Mouse (Mus musculus): ENCODE data around the gene Ifitm3. TPM values are rescaled to one million over a fixed set of nuclear protein-coding genes. Genes with fewer than 3 reads are reported as not detected.

Gene Ifitm3
- polyA plus RNA-seq, 1 experiment from 2014 or later = 35.9 TPM

DNA sequence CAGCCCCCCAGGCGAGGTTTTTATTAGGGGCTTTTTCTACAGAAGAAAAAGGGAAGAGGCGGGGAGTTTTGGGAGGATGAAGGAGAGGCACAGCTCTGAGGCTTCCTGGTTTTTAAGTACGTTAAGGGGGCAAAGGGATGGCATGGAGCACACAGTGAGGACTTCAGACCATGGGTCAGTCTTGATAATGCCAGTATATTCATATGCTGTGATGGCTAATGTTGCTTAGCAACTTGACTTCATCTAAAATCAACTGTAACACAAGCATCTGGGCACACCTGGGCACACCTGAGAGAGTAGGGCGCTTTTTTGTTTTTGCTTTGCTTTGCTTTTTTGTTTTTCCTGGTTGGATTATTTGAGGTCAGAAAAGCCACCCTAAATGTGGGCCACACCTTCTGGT lies 43.6 kb downstream of the Ifitm3 start, which contains the start of gene Ifitm1:
Gene Ifitm1, plus strand, starts transcription at position 301 of the 400 bp plus-strand sequence.
- no peak within 1 kb of the TSS for H3K4me3 ChIP-seq
- H3K27me3 ChIP-seq = peaks cover 8% of the 10 kb centered on the region; the same call in 1 of the 2 replicates
- no peak within 1 kb of the TSS for H3K27ac ChIP-seq (replicated peaks)
- H3K36me3 ChIP-seq = no peaks in the 10 kb centered on the region
- peaks cover 5% of the 10 kb centered on the region; the same call in 1 of the 2 replicates for H3K4me1 ChIP-seq (replicated peaks)
- no peak within 1 kb of the TSS for H3K4me2 ChIP-seq
- ATAC-seq (ENCODE audit: low read depth) = no peak
- 78% methylated on average over 4 of the region's 4 CpGs for WGBS
- H3K9ac ChIP-seq = no peak within 1 kb of the TSS
- H3K9me3 ChIP-seq = no peaks in the 10 kb centered on the region

DNA sequence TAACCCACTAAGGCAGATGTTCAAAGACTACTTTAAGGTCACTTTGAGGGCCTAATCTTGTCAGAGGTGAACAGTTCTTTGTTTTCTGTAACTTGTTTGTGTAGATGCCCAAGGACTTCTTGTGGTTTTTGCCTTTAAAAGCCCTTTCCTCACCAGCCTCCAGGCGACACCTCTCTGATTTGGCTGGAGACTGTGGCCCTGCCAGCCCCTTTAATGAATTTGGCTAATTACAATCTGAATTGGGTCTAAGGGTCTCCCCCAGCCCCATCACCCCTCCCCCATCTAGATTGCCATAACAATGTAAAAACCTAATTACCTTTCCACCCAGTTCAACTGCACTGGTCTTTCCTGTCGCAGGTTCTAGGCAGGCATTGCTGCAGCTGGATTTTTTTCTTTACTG lies 47.8 kb downstream of the Ifitm3 start:
- no peak overlapping the region for H3K4me3 ChIP-seq
- no peak for ATAC-seq (ENCODE audit: low read depth)
- no peak overlapping the region for H3K4me2 ChIP-seq
- no peak overlapping the region for H3K9ac ChIP-seq
- no peaks in the 10 kb centered on the region for H3K36me3 ChIP-seq
- 41% methylated on average over 2 of the region's 2 CpGs for WGBS
- no peaks in the 10 kb centered on the region for H3K9me3 ChIP-seq
- H3K27ac ChIP-seq (replicated peaks) = no peak overlapping the region
- H3K4me1 ChIP-seq (replicated peaks) = peaks cover 15% of the 10 kb centered on the region
- peaks cover 1% of the 10 kb centered on the region; the same call in 1 of the 2 replicates for H3K27me3 ChIP-seq

DNA sequence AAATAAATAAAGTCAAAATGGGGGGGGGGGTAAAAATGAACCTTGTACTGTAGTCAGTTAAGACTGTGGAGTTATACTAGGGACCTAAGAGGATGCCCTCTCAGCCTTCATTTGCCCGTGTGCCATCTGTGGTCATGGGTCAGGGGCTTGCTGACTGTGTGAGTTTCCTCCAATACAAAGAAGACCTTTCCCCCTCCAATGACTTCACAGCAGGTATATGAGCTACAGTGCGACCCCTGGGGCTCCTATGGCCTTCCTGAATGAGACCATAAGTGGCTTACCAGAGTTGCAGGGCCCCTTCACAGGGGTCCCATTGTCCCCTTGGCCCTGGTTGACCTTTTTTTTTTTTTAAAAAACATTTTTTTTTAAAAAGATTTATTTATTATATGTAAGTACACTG lies 49.2 kb downstream of the Ifitm3 start:
- Histone ChIP-seq H3K9ac (no peak overlapping the region), H3K4me3 (no peak overlapping the region), H3K9me3 (no peaks in the 10 kb centered on the region), H3K27me3 (no peaks in the 10 kb centered on the region), H3K4me2 (no peak overlapping the region), H3K27ac (replicated peaks) (no peak overlapping the region), H3K4me1 (replicated peaks) (peaks cover 13% of the 10 kb centered on the region), H3K36me3 (no peaks in the 10 kb centered on the region)
- no peak for ATAC-seq (ENCODE audit: low read depth)
- 44% methylated on average over 2 of the region's 2 CpGs for WGBS

DNA sequence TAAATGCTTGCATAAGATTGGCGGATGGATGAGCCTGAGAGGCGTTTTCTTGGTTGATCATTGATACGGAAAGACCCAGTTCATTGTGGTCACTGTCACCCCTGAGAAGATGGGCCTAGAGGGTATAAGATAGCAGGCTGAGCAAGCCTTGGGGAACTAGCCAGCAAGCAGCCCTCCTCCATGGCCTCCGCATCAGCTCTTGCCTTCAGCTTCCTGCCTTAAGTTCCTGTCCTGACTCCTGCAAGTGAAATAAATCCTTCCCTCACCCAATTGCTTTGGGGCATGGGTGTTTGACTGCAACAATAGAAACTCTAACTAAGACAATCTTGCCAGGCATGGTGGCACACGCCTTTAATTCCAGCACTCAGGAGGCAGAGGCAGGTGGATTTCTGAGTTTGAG lies 50.5 kb downstream of the Ifitm3 start:
- Histone ChIP-seq H3K9ac (no peak overlapping the region), H3K4me2 (no peak overlapping the region), H3K27me3 (no peaks in the 10 kb centered on the region), H3K4me3 (no peak overlapping the region), H3K36me3 (no peaks in the 10 kb centered on the region), H3K4me1 (replicated peaks) (peaks cover 13% of the 10 kb centered on the region), H3K27ac (replicated peaks) (no peak overlapping the region), H3K9me3 (no peaks in the 10 kb centered on the region)
- ATAC-seq (ENCODE audit: low read depth) = no peak
- WGBS = 50% methylated on average over 5 of the region's 5 CpGs

Other genes starting within 250 kb of the Ifitm3 start
- not detected in 2 replicates for gene Cyp2e1, start 247.0 kb downstream of the Ifitm3 start, polyA plus RNA-seq (2015; fragmentation: Nextera tagmentation; extraction: Ambion mirVana)
- gene Syce1, start 222.9 kb downstream of the Ifitm3 start, polyA plus RNA-seq (2015; fragmentation: Nextera tagmentation; extraction: Ambion mirVana) = 0.13 and 0.41 TPM in 2 replicates
- gene Zfp941, start 188.6 kb downstream of the Ifitm3 start, polyA plus RNA-seq (2015; fragmentation: Nextera tagmentation; extraction: Ambion mirVana) = 21.5 and 24.8 TPM in 2 replicates
- not detected in 2 replicates for gene Urah, start 175.8 kb downstream of the Ifitm3 start, polyA plus RNA-seq (2015; fragmentation: Nextera tagmentation; extraction: Ambion mirVana)
- not detected in 2 replicates for gene Scgb1c1, start 165.2 kb downstream of the Ifitm3 start, polyA plus RNA-seq (2015; fragmentation: Nextera tagmentation; extraction: Ambion mirVana)
- gene Odf3, start 163.0 kb downstream of the Ifitm3 start, polyA plus RNA-seq (2015; fragmentation: Nextera tagmentation; extraction: Ambion mirVana) = not detected in 2 replicates
- gene Gm45785, start 154.4 kb downstream of the Ifitm3 start, polyA plus RNA-seq (2015; fragmentation: Nextera tagmentation; extraction: Ambion mirVana) = 1.4 TPM in 1 of 2 replicates, not detected in the other
- 99.1 and 107 TPM in 2 replicates for gene Ric8a, start 153.8 kb downstream of the Ifitm3 start, polyA plus RNA-seq (2015; fragmentation: Nextera tagmentation; extraction: Ambion mirVana)
- gene Bet1l, start 153.2 kb downstream of the Ifitm3 start, polyA plus RNA-seq (2015; fragmentation: Nextera tagmentation; extraction: Ambion mirVana) = 42.4 and 48.1 TPM in 2 replicates
- gene Psmd13, start 128.8 kb downstream of the Ifitm3 start, polyA plus RNA-seq (2015; fragmentation: Nextera tagmentation; extraction: Ambion mirVana) = 258 and 283 TPM in 2 replicates
- 42.3 and 46.8 TPM in 2 replicates for gene Sirt3, start 128.5 kb downstream of the Ifitm3 start, polyA plus RNA-seq (2015; fragmentation: Nextera tagmentation; extraction: Ambion mirVana)
- 0.91 TPM in 1 of 2 replicates, not detected in the other for gene Cox8b, start 110.3 kb downstream of the Ifitm3 start, polyA plus RNA-seq (2015; fragmentation: Nextera tagmentation; extraction: Ambion mirVana)
- 0.10 and 0.18 TPM in 2 replicates for gene Nlrp6, start 89.9 kb downstream of the Ifitm3 start, polyA plus RNA-seq (2015; fragmentation: Nextera tagmentation; extraction: Ambion mirVana)
- 7.6 and 8.2 TPM in 2 replicates for gene Pgghg, start 69.4 kb downstream of the Ifitm3 start, polyA plus RNA-seq (2015; fragmentation: Nextera tagmentation; extraction: Ambion mirVana)
- gene Ifitm5, start 60.5 kb downstream of the Ifitm3 start, polyA plus RNA-seq (2015; fragmentation: Nextera tagmentation; extraction: Ambion mirVana) = 1.4 and 2.1 TPM in 2 replicates
- not detected in 2 replicates for gene Gm45717, start 54.8 kb downstream of the Ifitm3 start, polyA plus RNA-seq (2015; fragmentation: Nextera tagmentation; extraction: Ambion mirVana)
- 271 and 311 TPM in 2 replicates for gene Ifitm2, start 54.8 kb downstream of the Ifitm3 start, polyA plus RNA-seq (2015; fragmentation: Nextera tagmentation; extraction: Ambion mirVana)
- 20.3 and 26.7 TPM in 2 replicates for gene Ifitm1, start 43.5 kb downstream of the Ifitm3 start, polyA plus RNA-seq (2015; fragmentation: Nextera tagmentation; extraction: Ambion mirVana)
- gene Ifitm6, start 7.2 kb upstream of the Ifitm3 start, polyA plus RNA-seq (2015; fragmentation: Nextera tagmentation; extraction: Ambion mirVana) = 0.63 and 0.81 TPM in 2 replicates
- gene Gm17387, start 18.4 kb upstream of the Ifitm3 start, polyA plus RNA-seq (2015; fragmentation: Nextera tagmentation; extraction: Ambion mirVana) = not detected in 2 replicates
- 39.2 and 41.0 TPM in 2 replicates for gene B4galnt4, start 50.3 kb upstream of the Ifitm3 start, polyA plus RNA-seq (2015; fragmentation: Nextera tagmentation; extraction: Ambion mirVana)
- gene Pkp3, start 67.4 kb upstream of the Ifitm3 start, polyA plus RNA-seq (2015; fragmentation: Nextera tagmentation; extraction: Ambion mirVana) = 0.38 and 1.2 TPM in 2 replicates
- 1.5 and 3.5 TPM in 2 replicates for gene Sigirr, start 89.8 kb upstream of the Ifitm3 start, polyA plus RNA-seq (2015; fragmentation: Nextera tagmentation; extraction: Ambion mirVana)
- 0.27 TPM in 1 of 2 replicates, not detected in the other for gene Ano9, start 107.0 kb upstream of the Ifitm3 start, polyA plus RNA-seq (2015; fragmentation: Nextera tagmentation; extraction: Ambion mirVana)
- gene Ptdss2, start 111.6 kb upstream of the Ifitm3 start, polyA plus RNA-seq (2015; fragmentation: Nextera tagmentation; extraction: Ambion mirVana) = 63.5 and 77.7 TPM in 2 replicates
- 52.4 and 57.5 TPM in 2 replicates for gene Rnh1, start 162.1 kb upstream of the Ifitm3 start, polyA plus RNA-seq (2015; fragmentation: Nextera tagmentation; extraction: Ambion mirVana)
- gene Hras, start 183.2 kb upstream of the Ifitm3 start, polyA plus RNA-seq (2015; fragmentation: Nextera tagmentation; extraction: Ambion mirVana) = 130 and 139 TPM in 2 replicates
- gene Lrrc56, start 183.4 kb upstream of the Ifitm3 start, polyA plus RNA-seq (2015; fragmentation: Nextera tagmentation; extraction: Ambion mirVana) = 7.6 and 9.0 TPM in 2 replicates
- 1.3 and 1.5 TPM in 2 replicates for gene Lmntd2, start 203.3 kb upstream of the Ifitm3 start, polyA plus RNA-seq (2015; fragmentation: Nextera tagmentation; extraction: Ambion mirVana)
- gene Rassf7, start 205.1 kb upstream of the Ifitm3 start, polyA plus RNA-seq (2015; fragmentation: Nextera tagmentation; extraction: Ambion mirVana) = 29.8 and 31.7 TPM in 2 replicates
- gene Phrf1, start 218.0 kb upstream of the Ifitm3 start, polyA plus RNA-seq (2015; fragmentation: Nextera tagmentation; extraction: Ambion mirVana) = 71.4 and 74.1 TPM in 2 replicates